Mouse (Mus musculus) hindbrain, embryonic 11.5 days (tissue): ENCODE results near the gene Gm20388. TPM values are rescaled to one million over a fixed set of nuclear protein-coding genes. Genes with fewer than 3 reads are reported as not detected.

Experiments
- ATAC-seq: fragments of 200-750 bp; cut with Nextera tagmentation; 2 replicates; pipeline ENCODE4 v1.8.0; 2017; ENCODE audit warnings: mild to moderate bottlenecking, moderate TSS enrichment, moderate library complexity; ENCODE audit not compliant: low FRiP score
- DNase-seq: peaks from one replicate; pipeline ENCODE4 v3.0.0-alpha.2; 2015; ENCODE audit warnings: low spot score
- H3K27ac ChIP-seq: fragments of 300-500 bp; sonication (generic); 2 replicates; pipeline ENCODE4 v1.5.1; 2014; ENCODE audit warnings: mild to moderate bottlenecking, low read depth, low read length
- H3K27me3 ChIP-seq: fragments of 300-500 bp; sonication (generic); 2 replicates; pipeline ENCODE4 v1.6.1; 2014; ENCODE audit warnings: mild to moderate bottlenecking, low read length, moderate library complexity, mixed read lengths; ENCODE audit not compliant: control insufficient read depth, insufficient read depth
- H3K36me3 ChIP-seq: fragments of 300-500 bp; sonication (generic); 2 replicates; pipeline ENCODE4 v1.6.1; 2014; ENCODE audit warnings: mild to moderate bottlenecking, low read length, moderate library complexity, mixed read lengths; ENCODE audit not compliant: control insufficient read depth, insufficient read depth
- H3K4me1 ChIP-seq: fragments of 300-500 bp; sonication (generic); replicated peaks from 2 replicates; pipeline ENCODE4 v1.6.1; 2014; ENCODE audit warnings: low read length, mixed read lengths; ENCODE audit not compliant: control insufficient read depth, insufficient read depth
- H3K4me2 ChIP-seq: fragments of 300-500 bp; sonication (generic); replicated peaks from 2 replicates; pipeline ENCODE4 v1.6.1; 2014; ENCODE audit warnings: mild to moderate bottlenecking, low read depth, low read length
- H3K4me3 ChIP-seq: fragments of 300-500 bp; sonication (generic); 2 replicates; pipeline ENCODE4 v1.5.1; 2014; ENCODE audit warnings: low read depth, low read length
- H3K9ac ChIP-seq: fragments of 300-500 bp; sonication (generic); 2 replicates; pipeline ENCODE4 v1.6.1; 2014; ENCODE audit warnings: low read depth, low read length
- H3K9me3 ChIP-seq: fragments of 300-500 bp; sonication (generic); 2 replicates; pipeline ENCODE4 v1.6.1; 2016; ENCODE audit warnings: low read length; ENCODE audit not compliant: control insufficient read depth
- WGBS: fragments of 180-500 bp; shearing (Covaris S2); extraction: QIAGEN DNeasy Blood & Tissue Kit; methylation state at CpG from one replicate; pipeline ENCODE4 v1.1.7; 2014; 5-methylcytosine and 5-hydroxymethylcytosine counted together
- polyA plus RNA-seq: library from polyadenylated mRNA; unstranded; fragments of >200 nt; fragmentation: Nextera tagmentation; extraction: Ambion mirVana; gene quantifications from 2 replicates; pipeline ENCODE4 v1.2.1, GENCODE M21; 2014

Gene Gm20388
- polyA plus RNA-seq, 1 experiment from 2014 or later, result 11.8 TPM

DNA sequence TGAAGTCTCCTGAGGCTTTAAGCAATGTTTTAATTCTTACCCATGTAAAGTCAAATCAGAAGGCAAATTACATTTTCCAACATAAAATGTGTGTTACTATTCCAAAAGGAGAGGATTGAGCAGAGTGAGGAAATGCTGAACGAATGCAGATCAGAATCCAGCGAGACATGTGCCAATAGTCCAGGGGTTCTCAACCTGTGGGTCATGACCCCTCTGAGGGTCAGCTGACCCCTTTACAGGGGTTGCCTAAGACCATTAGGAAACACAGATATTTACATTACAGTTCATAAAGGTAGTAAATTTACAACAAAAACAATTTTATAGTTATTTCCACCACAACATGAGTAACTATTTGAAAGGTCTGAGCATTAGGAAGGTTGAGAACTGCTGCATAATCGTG is 2480.1 kb downstream of the Gm20388 start:
- DNase-seq, result no peak
- Histone ChIP-seq H3K9me3 (no peaks in the 10 kb centered on the region), H3K4me3 (no peak overlapping the region), H3K4me1 (no peaks in the 10 kb centered on the region), H3K9ac (no peak overlapping the region), H3K36me3 (peaks cover 15% of the 10 kb centered on the region; the same call in 1 of the 2 replicates), H3K27ac (no peak overlapping the region), H3K4me2 (no peak overlapping the region), H3K27me3 (no peaks in the 10 kb centered on the region)
- 93% methylated on average over 3 of the region's 3 CpGs for WGBS
- no peak for ATAC-seq

DNA sequence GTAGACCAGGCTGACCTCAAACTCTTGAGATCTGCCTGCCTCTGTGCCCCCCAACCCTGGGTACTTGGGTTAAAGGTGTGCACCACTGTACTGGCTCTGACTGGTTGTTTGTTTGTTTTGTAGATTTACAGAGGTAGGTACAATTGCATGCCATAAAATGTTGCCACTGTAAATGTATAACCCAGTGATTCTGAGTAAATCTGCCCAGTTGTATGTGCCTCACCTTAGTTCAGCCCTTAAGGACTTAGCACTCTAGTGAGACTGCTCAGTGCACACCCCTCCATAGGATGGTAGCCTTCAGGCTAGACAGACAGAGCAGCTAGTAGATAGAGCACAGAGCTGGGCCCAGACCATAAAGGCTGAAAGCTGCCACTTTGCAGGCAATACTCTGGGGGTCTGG is 2483.1 kb downstream of the Gm20388 start:
- Histone ChIP-seq H3K4me1 (no peaks in the 10 kb centered on the region), H3K36me3 (peaks cover 6% of the 10 kb centered on the region; the same call in 1 of the 2 replicates), H3K27me3 (no peaks in the 10 kb centered on the region), H3K9ac (no peak overlapping the region), H3K27ac (no peak overlapping the region), H3K9me3 (no peaks in the 10 kb centered on the region), H3K4me3 (no peak overlapping the region), H3K4me2 (no peak overlapping the region)
- ATAC-seq (no peak), DNase-seq (no peak)

DNA sequence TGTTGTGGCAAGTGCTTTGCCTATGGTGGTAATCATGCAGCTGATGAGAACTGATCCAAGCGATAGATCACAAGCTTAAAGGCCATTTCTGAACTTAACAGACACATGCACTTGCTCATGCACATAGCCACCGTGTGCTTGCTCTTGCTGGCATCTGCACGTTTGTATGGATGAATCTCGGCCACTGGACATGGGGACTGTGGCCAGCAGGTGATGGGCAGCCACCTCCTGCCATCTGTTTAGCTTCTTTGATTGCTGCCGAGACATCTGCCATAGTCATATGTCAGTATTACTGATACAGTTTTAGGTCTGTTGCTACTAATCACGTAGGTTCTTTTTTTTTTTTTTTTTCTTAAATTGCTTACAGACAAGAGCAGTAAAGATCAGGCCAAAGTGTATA is 2484.7 kb downstream of the Gm20388 start:
- Histone ChIP-seq H3K4me3 (no peak overlapping the region), H3K27me3 (no peaks in the 10 kb centered on the region), H3K4me1 (no peaks in the 10 kb centered on the region), H3K36me3 (peaks cover 8% of the 10 kb centered on the region; the same call in 1 of the 2 replicates), H3K27ac (no peak overlapping the region), H3K9me3 (no peaks in the 10 kb centered on the region), H3K4me2 (no peak overlapping the region), H3K9ac (no peak overlapping the region)
- ATAC-seq, result no peak
- 90% methylated on average over 6 of the region's 6 CpGs for WGBS
- DNase-seq, result no peak

DNA sequence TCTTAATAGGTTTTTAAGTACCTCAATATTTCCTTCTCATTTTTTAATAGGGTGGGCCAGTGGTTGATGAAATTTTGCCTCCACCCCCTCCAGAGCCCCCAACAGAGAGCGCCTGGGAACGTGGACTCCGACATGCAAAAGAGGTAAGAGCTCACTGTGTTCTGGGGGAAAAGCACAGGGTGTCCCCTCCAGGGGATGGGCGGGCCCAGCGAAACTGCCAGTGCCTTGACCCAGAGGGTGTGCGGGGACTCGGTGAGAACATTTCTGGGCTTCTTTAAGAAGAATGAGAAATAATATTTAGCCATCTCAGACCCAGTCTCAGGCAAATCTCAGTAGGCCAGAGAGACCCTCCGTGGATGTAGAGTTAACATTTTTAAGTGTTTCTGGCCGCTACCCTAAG is 2487.5 kb downstream of the Gm20388 start:
- Histone ChIP-seq H3K27ac (no peak overlapping the region), H3K9me3 (no peaks in the 10 kb centered on the region), H3K4me1 (no peaks in the 10 kb centered on the region), H3K9ac (no peak overlapping the region), H3K27me3 (no peaks in the 10 kb centered on the region), H3K4me3 (no peak overlapping the region), H3K36me3 (peaks cover 12% of the 10 kb centered on the region; the same call in 1 of the 2 replicates), H3K4me2 (no peak overlapping the region)
- ATAC-seq (no peak), DNase-seq (no peak)
- 94% methylated on average over 9 of the region's 9 CpGs for WGBS

DNA sequence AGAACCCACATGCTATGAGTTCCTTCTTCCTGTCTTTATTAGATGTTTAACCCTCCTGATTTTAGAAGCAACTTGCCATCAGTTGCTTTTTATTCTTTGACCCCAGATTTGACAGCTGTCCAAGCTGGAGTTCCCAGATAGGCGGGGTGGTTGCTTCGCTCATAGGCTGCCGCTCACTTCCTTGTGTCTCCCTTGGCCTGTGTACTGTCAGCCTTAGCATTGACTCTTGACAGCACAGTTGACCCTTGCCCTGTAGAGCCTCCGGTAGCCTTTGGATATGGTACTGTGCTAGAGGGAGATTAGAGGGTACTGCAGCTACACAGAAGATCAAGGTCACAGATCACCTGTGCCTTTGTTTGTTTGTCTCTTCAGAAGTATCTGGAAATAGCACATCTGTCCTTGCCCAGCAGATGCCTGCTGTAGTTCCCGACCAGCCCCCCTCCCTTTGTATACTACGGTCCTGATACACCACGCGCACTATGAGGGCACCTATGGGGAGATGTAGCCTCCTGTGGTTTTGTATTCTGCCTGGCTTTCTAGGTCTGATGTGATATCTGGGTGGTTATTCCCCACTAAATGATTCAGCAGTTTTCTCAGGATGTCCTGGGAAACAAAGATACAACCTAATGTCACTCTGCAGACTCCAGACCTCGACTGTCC is 2494.6 kb downstream of the Gm20388 start:
- Histone ChIP-seq H3K4me1 (no peaks in the 10 kb centered on the region), H3K36me3 (peaks cover 29% of the 10 kb centered on the region), H3K4me2 (no peak overlapping the region), H3K27ac (no peak overlapping the region), H3K27me3 (no peaks in the 10 kb centered on the region; the same call in 1 of the 2 replicates), H3K9ac (no peak overlapping the region), H3K9me3 (no peaks in the 10 kb centered on the region), H3K4me3 (no peak overlapping the region)
- ATAC-seq (no peak), DNase-seq (no peak)
- WGBS, result 94% methylated on average over 9 of the region's 9 CpGs

DNA sequence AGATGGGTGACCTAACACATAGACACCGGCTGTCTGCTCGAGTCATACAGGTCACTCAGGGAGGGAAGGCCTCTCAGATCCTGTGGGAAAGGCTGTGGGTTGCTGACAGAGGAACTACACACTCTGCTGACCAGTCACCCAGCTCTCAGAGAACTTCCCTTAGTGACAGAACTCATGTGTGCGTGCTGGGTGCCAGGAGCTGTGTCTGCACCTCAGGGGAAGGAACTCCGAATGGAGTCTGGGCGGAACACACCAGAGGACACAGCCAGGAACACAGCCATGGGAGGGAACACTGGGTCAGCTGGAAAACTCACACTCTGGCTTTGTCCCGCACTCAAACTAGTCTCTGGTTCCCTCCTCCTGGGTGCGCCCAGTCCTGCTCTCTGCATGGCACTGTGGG is 2497.0 kb downstream of the Gm20388 start:
- H3K4me1 ChIP-seq, result no peaks in the 10 kb centered on the region
- DNase-seq (no peak), ATAC-seq (no peak)
- no peak overlapping the region for H3K4me2 ChIP-seq
- H3K27me3 ChIP-seq, result no peaks in the 10 kb centered on the region; the same call in 1 of the 2 replicates
- no peak overlapping the region for H3K4me3 ChIP-seq
- WGBS, result 97% methylated on average over 7 of the region's 7 CpGs
- no peaks in the 10 kb centered on the region for H3K9me3 ChIP-seq
- no peak overlapping the region for H3K27ac ChIP-seq
- H3K9ac ChIP-seq, result no peak overlapping the region
- peaks cover 21% of the 10 kb centered on the region for H3K36me3 ChIP-seq

DNA sequence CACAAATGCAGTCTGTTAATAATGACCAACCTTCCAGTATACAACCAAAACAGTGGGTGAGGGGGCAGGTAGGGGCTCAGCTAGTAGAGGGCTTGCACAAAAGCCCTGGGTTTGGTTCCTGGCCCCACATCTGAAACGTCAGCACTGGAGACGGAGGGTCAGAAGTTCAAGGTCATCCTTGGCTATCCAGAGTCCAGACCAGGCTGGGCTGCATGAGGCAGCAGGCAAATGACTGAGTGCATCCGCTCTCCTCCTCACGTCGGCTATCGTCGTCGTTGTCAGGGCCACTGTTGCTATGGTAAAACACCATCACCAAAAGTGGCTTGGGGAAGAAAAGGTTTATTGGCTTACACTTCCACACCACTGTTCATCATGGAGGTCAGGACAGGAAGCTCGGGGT is 2503.7 kb downstream of the Gm20388 start:
- Histone ChIP-seq H3K9ac (no peak overlapping the region), H3K27ac (no peak overlapping the region), H3K4me1 (no peaks in the 10 kb centered on the region), H3K27me3 (no peaks in the 10 kb centered on the region), H3K9me3 (no peaks in the 10 kb centered on the region), H3K4me3 (no peak overlapping the region), H3K36me3 (peaks cover 24% of the 10 kb centered on the region), H3K4me2 (no peak overlapping the region)
- ATAC-seq (no peak), DNase-seq (no peak)
- 91% methylated on average over 9 of the region's 9 CpGs for WGBS

DNA sequence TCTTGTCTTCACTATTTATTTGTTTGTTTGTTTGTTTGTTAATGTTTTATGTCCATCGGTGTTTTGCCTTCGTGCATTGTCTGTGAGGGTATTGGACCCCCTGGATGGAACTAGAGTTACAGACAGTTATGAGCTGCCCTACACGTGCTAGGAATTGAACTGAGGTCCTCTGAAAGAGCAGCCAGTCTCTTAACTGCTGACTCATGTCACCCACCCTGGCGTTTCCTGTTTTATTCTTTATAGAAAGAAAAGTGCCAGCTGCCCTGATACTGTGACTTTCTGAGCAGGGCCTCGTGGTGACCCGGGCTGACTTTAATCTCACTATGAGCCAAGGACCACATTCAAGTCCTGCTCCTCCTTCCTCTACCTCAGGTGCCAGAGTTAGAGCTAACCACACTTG is 2504.9 kb downstream of the Gm20388 start:
- DNase-seq, result no peak
- WGBS, result 94% methylated on average over 6 of the region's 6 CpGs
- H3K36me3 ChIP-seq, result peaks cover 15% of the 10 kb centered on the region

DNA sequence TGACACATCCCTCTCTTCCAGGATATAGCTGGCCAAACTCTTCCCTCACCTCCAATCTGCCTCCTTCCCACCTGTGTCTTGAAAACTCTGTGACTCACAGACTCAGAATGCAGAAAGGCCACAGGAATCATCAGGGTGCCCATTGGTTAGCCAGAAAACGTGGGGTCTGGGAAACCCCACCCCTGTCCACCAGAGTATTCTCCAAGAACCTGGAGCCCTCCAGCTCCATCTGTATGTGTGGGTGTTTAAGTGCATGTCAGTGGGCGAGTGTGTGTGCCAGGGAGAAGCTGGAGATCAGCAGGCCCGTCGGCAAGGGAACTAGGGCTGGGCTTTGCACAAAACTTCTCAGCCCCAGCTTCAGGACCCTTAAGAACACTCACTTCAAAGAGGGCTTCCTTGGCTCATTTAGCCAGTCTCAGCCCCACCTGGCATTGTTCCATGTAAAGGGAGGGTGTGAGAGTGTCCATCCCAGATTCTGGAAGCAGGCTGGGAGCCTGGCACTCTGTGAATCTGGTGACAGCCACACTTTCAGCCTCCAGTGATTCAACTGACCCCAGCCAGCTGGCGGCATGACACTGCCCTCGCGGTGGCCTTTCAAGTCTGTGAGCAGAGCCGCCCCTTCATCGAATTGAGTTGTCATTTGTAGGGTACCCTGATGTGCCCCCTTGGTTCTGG is 2509.4 kb downstream of the Gm20388 start:
- Histone ChIP-seq H3K36me3 (peaks cover 4% of the 10 kb centered on the region), H3K4me1 (no peaks in the 10 kb centered on the region), H3K4me2 (no peak overlapping the region), H3K9me3 (no peaks in the 10 kb centered on the region), H3K4me3 (no peak overlapping the region), H3K27ac (no peak overlapping the region), H3K9ac (no peak overlapping the region), H3K27me3 (no peaks in the 10 kb centered on the region)
- WGBS, result 72% methylated on average over 9 of the region's 9 CpGs
- no peak for DNase-seq
- no peak for ATAC-seq

More for the DNA sequence above, 2504.9 kb downstream of the Gm20388 start:
- H3K9ac ChIP-seq, result no peak overlapping the region
- H3K4me1 ChIP-seq, result no peaks in the 10 kb centered on the region
- H3K27ac ChIP-seq, result no peak overlapping the region
- no peak overlapping the region for H3K4me3 ChIP-seq
- no peaks in the 10 kb centered on the region for H3K9me3 ChIP-seq
- H3K4me2 ChIP-seq, result no peak overlapping the region
- no peak for ATAC-seq
- H3K27me3 ChIP-seq, result no peaks in the 10 kb centered on the region
